Mouse (Mus musculus): ENCODE data around the gene Gm10135. TPM values are rescaled to one million over a fixed set of nuclear protein-coding genes. Genes with fewer than 3 reads are reported as not detected.
"Not testable (repeated sequence)": the region's sequence is repeated elsewhere in the genome, so short reads cannot be mapped to it uniquely, and the experiment has no call there.

The Gm10135 gene
- polyA plus RNA-seq, 1 experiment from 2014 or later = not detected

DNA sequence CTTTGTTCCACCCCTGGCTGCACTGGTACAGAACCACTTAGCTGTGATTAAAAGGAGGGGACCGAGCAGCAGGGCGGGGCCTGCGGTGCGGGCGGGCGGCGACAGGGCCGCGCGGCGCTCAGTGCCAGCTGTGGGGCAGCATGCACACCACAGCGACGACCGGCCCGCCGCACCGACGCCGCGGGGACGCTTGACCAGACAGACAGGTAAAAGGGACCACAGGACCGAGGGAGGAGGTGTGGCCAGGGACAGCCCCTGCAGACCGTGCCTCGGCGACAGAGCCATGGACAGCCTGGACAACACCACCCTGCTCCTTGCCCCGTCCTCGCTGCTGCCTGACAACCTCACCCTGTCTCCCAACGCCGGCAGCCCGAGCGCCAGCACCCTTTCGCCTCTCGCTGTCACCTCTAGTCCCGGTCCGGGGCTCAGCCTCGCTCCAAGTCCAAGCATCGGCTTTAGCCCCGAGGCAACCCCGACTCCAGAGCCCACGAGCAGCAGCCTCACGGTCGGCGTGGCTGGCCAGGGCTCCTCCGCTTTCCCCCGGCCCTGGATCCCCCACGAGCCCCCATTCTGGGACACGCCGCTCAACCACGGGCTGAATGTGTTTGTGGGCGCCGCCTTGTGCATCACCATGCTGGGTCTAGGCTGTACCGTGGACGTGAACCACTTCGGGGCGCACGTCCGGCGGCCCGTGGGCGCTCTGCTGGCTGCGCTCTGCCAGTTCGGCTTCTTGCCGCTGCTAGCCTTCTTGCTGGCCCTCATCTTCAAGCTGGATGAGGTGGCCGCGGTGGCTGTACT is 32.5 kb upstream of the Gm10135 start, which contains the start of gene Slc10a4:
TSS of gene Slc10a4 (plus strand) at position 100 of the 798 bp plus-strand sequence.
- H3K27me3 ChIP-seq (ENCODE audit: control insufficient read depth, insufficient read depth, low read length) = peaks cover 21% of the 10 kb centered on the region
- WGBS = 7% methylated on average over 64 of the region's 65 CpGs
- H3K9ac ChIP-seq (ENCODE audit: low read length) = peak within 1 kb of the TSS; percentile 53; the same call in 1 of the 2 replicates

DNA sequence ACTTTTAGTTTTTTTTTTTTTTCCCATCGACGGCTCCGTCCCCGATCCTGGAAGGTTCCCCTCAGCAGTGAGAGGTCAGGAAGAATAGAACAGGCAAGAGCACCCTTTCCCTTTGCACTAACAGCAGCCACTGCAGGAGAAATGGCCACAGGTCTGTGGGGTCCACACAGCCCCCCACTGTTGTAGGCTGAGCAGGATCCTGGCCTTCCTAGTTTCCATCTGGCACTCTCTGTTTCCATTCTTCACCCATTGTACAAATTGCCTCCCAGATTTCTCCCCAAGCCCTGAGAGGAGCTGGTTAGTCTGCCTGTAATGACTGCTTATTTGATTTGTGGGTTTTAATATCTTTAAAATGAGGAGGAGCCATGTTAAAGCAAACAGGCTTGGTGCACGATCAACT is 29.5 kb upstream of the Gm10135 start:
- Histone ChIP-seq H3K4me2 (ENCODE audit: low read depth, low read length) (no peak overlapping the region), H3K4me3 (ENCODE audit: low read length) (no peak overlapping the region), H3K27ac (ENCODE audit: low read length) (no peak overlapping the region), H3K36me3 (ENCODE audit: control insufficient read depth, insufficient read depth) (no peaks in the 10 kb centered on the region), H3K9ac (ENCODE audit: low read length) (no peak overlapping the region), H3K9me3 (replicated peaks; ENCODE audit: control insufficient read depth, low read length) (no peaks in the 10 kb centered on the region), H3K4me1 (ENCODE audit: control insufficient read depth, insufficient read depth, low read length) (no peaks in the 10 kb centered on the region; the same call in 1 of the 2 replicates), H3K27me3 (ENCODE audit: control insufficient read depth, insufficient read depth, low read length) (peaks cover 21% of the 10 kb centered on the region)
- no peak for ATAC-seq (replicated peaks; ENCODE audit: extremely low read depth, insufficient read depth, low FRiP score)
- WGBS = 78% methylated on average over 5 of the region's 5 CpGs

More for the DNA sequence above, 32.5 kb upstream of the Gm10135 start, which contains the start of gene Slc10a4:
- Histone ChIP-seq H3K27ac (ENCODE audit: low read length) (no peak within 1 kb of the TSS), H3K4me2 (ENCODE audit: low read depth, low read length) (peak within 1 kb of the TSS; percentile 72), H3K4me3 (ENCODE audit: low read length) (peak within 1 kb of the TSS; percentile 52), H3K4me1 (ENCODE audit: control insufficient read depth, insufficient read depth, low read length) (no peaks in the 10 kb centered on the region; the same call in 1 of the 2 replicates), H3K9me3 (replicated peaks; ENCODE audit: control insufficient read depth, low read length) (no peaks in the 10 kb centered on the region), H3K36me3 (ENCODE audit: control insufficient read depth, insufficient read depth) (no peaks in the 10 kb centered on the region)
- ATAC-seq (replicated peaks; ENCODE audit: extremely low read depth, insufficient read depth, low FRiP score) = peak; percentile 72

DNA sequence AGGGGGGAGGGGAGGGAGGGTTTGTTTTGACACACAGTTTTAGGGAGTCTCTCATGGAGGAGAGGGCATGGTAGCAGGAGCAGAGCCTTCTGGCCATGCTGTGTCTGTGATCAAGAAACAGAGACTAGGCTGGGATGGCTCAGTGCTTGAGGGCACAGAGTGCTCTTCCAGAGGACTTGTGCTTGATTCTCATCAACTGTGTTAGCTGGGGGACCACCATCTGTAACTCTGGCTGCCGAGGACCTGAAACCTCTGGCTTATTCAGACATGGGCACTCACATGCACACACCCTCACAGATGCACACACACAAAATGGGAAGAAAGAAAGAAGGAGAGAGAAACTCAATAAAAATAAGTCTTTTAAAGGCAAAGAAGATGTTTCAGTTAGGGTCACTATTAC is 24.0 kb upstream of the Gm10135 start:
- ATAC-seq (replicated peaks; ENCODE audit: extremely low read depth, insufficient read depth, low FRiP score); H3K36me3 ChIP-seq (ENCODE audit: control insufficient read depth, insufficient read depth); H3K4me1 ChIP-seq (ENCODE audit: control insufficient read depth, insufficient read depth, low read length); H3K9me3 ChIP-seq (replicated peaks; ENCODE audit: control insufficient read depth, low read length); H3K27ac ChIP-seq (ENCODE audit: low read length); H3K4me3 ChIP-seq (ENCODE audit: low read length); H3K4me2 ChIP-seq (ENCODE audit: low read depth, low read length); H3K9ac ChIP-seq (ENCODE audit: low read length); H3K27me3 ChIP-seq (ENCODE audit: control insufficient read depth, insufficient read depth, low read length): not testable (repeated sequence)
- WGBS = 74% methylated on average over 1 of the region's 1 CpGs

DNA sequence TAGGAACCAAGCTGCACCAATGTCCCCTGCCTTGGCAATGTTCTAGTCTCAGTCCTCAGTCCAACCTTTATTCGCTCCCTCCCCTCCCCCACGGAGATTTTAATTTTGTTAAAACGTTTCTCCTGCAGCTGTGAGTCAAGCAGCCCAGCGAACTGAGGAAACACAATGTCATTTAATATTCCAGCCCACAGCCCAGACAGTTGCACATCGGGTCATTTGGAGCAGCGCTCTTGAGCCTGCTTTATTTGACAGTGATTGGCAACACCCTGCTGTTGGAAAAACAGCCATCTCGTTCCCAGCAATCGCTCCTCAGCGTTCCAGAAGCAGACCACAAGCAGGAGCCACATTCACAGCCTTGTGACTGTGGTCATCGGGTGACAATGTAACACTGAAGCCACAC is 20.9 kb upstream of the Gm10135 start:
- Histone ChIP-seq H3K36me3 (ENCODE audit: control insufficient read depth, insufficient read depth) (no peaks in the 10 kb centered on the region), H3K9ac (ENCODE audit: low read length) (no peak overlapping the region), H3K27ac (ENCODE audit: low read length) (no peak overlapping the region), H3K4me2 (ENCODE audit: low read depth, low read length) (no peak overlapping the region), H3K4me3 (ENCODE audit: low read length) (no peak overlapping the region), H3K27me3 (ENCODE audit: control insufficient read depth, insufficient read depth, low read length) (no peaks in the 10 kb centered on the region), H3K4me1 (ENCODE audit: control insufficient read depth, insufficient read depth, low read length) (no peaks in the 10 kb centered on the region; the same call in 1 of the 2 replicates), H3K9me3 (replicated peaks; ENCODE audit: control insufficient read depth, low read length) (no peaks in the 10 kb centered on the region)
- no peak for ATAC-seq (replicated peaks; ENCODE audit: extremely low read depth, insufficient read depth, low FRiP score)
- 36% methylated on average over 10 of the region's 10 CpGs for WGBS

DNA sequence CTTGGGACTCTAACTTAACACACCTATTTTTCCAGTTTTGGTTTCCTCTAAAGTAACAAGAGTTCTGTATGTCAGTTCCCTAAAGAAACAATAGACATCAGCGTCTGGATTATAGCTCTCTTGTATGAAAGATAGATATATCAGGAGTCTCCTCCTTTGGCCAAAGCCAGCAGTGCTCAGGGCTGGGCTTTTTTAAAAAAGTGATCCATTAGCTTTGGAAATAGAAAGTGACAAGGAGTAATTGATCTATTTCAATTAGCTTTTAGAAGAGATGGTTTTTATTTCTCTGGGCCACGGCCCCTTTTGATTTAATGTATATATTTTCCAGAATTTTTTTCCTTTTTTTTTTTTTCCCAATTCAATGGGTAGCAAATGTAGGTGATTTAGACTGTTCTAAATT is 20.4 kb upstream of the Gm10135 start:
- no peaks in the 10 kb centered on the region for H3K36me3 ChIP-seq (ENCODE audit: control insufficient read depth, insufficient read depth)
- WGBS = 77% methylated on average over 2 of the region's 2 CpGs
- no peak for ATAC-seq (replicated peaks; ENCODE audit: extremely low read depth, insufficient read depth, low FRiP score)
- no peak overlapping the region for H3K27ac ChIP-seq (ENCODE audit: low read length)
- H3K4me3 ChIP-seq (ENCODE audit: low read length) = no peak overlapping the region
- no peaks in the 10 kb centered on the region for H3K9me3 ChIP-seq (replicated peaks; ENCODE audit: control insufficient read depth, low read length)
- H3K9ac ChIP-seq (ENCODE audit: low read length) = no peak overlapping the region
- no peaks in the 10 kb centered on the region for H3K27me3 ChIP-seq (ENCODE audit: control insufficient read depth, insufficient read depth, low read length)
- H3K4me1 ChIP-seq (ENCODE audit: control insufficient read depth, insufficient read depth, low read length) = peaks cover 4% of the 10 kb centered on the region; the same call in 1 of the 2 replicates
- no peak overlapping the region for H3K4me2 ChIP-seq (ENCODE audit: low read depth, low read length)

DNA sequence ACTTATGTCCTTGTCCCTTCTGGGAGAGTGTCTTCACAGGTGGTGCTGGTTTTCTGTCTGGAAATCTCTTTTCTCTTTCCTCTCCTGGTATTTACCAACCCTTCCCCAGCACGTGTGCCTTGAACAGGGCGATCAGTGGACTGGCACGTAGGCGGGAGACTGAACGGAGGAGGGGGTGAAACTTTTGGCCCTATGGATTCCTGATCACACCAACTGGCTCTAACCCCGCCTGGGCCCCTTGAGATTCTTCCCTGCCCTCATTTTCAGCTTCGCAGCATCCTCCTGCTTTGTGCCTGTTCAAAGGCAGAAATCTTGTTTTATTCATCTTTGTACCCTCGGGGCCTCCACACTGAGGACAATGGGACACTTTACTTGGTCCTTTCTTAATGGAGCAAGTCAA is 19.9 kb upstream of the Gm10135 start:
- WGBS = 79% methylated on average over 8 of the region's 8 CpGs
- no peak overlapping the region for H3K4me3 ChIP-seq (ENCODE audit: low read length)

DNA sequence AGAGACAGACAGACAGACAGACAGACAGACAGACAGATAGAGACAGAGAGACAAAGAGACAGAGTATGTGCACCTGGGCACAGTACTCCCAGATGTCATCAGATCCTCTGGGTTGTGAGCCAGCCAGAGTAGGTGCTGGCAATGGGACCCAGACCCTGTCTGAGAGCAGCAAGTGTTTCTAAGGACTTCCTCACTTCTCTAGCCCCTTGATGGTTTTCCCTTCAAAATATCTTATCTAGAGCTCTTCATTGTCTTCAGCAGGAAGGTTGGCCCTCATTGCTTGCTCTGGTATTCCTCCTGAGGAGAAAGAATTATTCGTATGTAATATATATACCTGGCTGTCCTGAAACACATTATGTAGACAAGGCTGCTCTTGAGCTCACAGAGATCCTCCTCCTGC is 18.0 kb upstream of the Gm10135 start:
- Histone ChIP-seq H3K9ac (ENCODE audit: low read length) (no peak overlapping the region), H3K9me3 (replicated peaks; ENCODE audit: control insufficient read depth, low read length) (no peaks in the 10 kb centered on the region), H3K4me2 (ENCODE audit: low read depth, low read length) (no peak overlapping the region), H3K27me3 (ENCODE audit: control insufficient read depth, insufficient read depth, low read length) (no peaks in the 10 kb centered on the region), H3K36me3 (ENCODE audit: control insufficient read depth, insufficient read depth) (no peaks in the 10 kb centered on the region), H3K4me3 (ENCODE audit: low read length) (no peak overlapping the region), H3K27ac (ENCODE audit: low read length) (no peak overlapping the region), H3K4me1 (ENCODE audit: control insufficient read depth, insufficient read depth, low read length) (peaks cover 5% of the 10 kb centered on the region; the same call in 1 of the 2 replicates)
- ATAC-seq (replicated peaks; ENCODE audit: extremely low read depth, insufficient read depth, low FRiP score) = no peak
- 56% methylated on average over 1 of the region's 1 CpGs for WGBS

More for the DNA sequence above, 19.9 kb upstream of the Gm10135 start:
- Histone ChIP-seq H3K9ac (ENCODE audit: low read length) (no peak overlapping the region), H3K36me3 (ENCODE audit: control insufficient read depth, insufficient read depth) (no peaks in the 10 kb centered on the region), H3K4me1 (ENCODE audit: control insufficient read depth, insufficient read depth, low read length) (peaks cover 5% of the 10 kb centered on the region; the same call in 1 of the 2 replicates), H3K27ac (ENCODE audit: low read length) (no peak overlapping the region), H3K27me3 (ENCODE audit: control insufficient read depth, insufficient read depth, low read length) (no peaks in the 10 kb centered on the region), H3K4me2 (ENCODE audit: low read depth, low read length) (no peak overlapping the region), H3K9me3 (replicated peaks; ENCODE audit: control insufficient read depth, low read length) (no peaks in the 10 kb centered on the region)
- no peak for ATAC-seq (replicated peaks; ENCODE audit: extremely low read depth, insufficient read depth, low FRiP score)

DNA sequence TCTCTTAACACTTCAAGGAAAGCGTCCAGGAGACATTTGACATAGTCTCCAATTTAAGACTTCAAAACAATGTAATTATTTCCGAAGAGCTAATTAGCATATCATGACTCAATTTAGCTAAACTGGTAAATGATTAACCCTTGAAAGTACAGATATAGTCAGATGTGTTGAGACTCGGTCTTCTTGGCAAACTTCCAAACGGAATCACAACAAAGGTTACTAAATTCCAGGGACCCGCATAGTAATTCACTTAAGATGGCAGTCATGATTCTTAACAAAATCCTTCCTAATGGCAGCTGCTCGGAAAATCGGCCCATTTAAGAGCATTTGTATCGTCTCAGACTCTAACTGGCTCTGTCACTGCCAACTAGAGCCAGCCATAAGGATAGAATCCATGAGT is 15.3 kb upstream of the Gm10135 start:
- Histone ChIP-seq H3K9ac (ENCODE audit: low read length) (no peak overlapping the region), H3K27me3 (ENCODE audit: control insufficient read depth, insufficient read depth, low read length) (no peaks in the 10 kb centered on the region), H3K36me3 (ENCODE audit: control insufficient read depth, insufficient read depth) (no peaks in the 10 kb centered on the region), H3K27ac (ENCODE audit: low read length) (no peak overlapping the region), H3K4me2 (ENCODE audit: low read depth, low read length) (no peak overlapping the region), H3K4me1 (ENCODE audit: control insufficient read depth, insufficient read depth, low read length) (peaks cover 5% of the 10 kb centered on the region; the same call in 1 of the 2 replicates), H3K4me3 (ENCODE audit: low read length) (no peak overlapping the region), H3K9me3 (replicated peaks; ENCODE audit: control insufficient read depth, low read length) (no peaks in the 10 kb centered on the region)
- ATAC-seq (replicated peaks; ENCODE audit: extremely low read depth, insufficient read depth, low FRiP score) = no peak
- 67% methylated on average over 8 of the region's 8 CpGs for WGBS

DNA sequence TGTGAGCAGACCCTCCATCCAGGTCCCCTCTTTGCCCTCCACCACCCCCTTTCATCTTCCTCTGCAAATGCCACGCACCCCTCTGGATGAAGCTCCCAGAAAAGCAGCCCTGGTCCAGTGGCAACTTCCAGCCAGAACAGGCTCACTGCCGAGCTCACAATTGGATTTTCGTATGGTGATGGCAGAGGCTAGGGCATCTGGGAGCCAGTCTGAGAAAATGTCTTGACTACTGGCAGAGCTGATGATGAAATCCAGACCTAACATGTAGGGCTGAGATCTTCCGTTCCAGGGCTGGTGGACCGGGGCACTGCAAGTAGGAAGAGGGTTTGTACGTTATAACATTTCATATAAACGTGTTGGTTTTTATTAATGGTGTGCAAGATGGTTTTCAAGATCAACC is 13.3 kb upstream of the Gm10135 start:
- no peaks in the 10 kb centered on the region for H3K36me3 ChIP-seq (ENCODE audit: control insufficient read depth, insufficient read depth)
- no peak overlapping the region for H3K4me3 ChIP-seq (ENCODE audit: low read length)
- H3K4me2 ChIP-seq (ENCODE audit: low read depth, low read length) = no peak overlapping the region
- WGBS = 71% methylated on average over 7 of the region's 7 CpGs
- H3K9me3 ChIP-seq (replicated peaks; ENCODE audit: control insufficient read depth, low read length) = no peaks in the 10 kb centered on the region
- no peak overlapping the region for H3K27ac ChIP-seq (ENCODE audit: low read length)
- peaks cover 7% of the 10 kb centered on the region; the same call in 1 of the 2 replicates for H3K4me1 ChIP-seq (ENCODE audit: control insufficient read depth, insufficient read depth, low read length)
- ATAC-seq (replicated peaks; ENCODE audit: extremely low read depth, insufficient read depth, low FRiP score) = no peak
- no peaks in the 10 kb centered on the region for H3K27me3 ChIP-seq (ENCODE audit: control insufficient read depth, insufficient read depth, low read length)
- H3K9ac ChIP-seq (ENCODE audit: low read length) = no peak overlapping the region
